Mouse (Mus musculus) hindbrain, embryonic 10.5 days (tissue): Measurements from ENCODE around the gene Smad3. TPM values are rescaled to one million over a fixed set of nuclear protein-coding genes. Genes with fewer than 3 reads are reported as not detected.

Source experiments
- DNase-seq: peaks from one replicate; pipeline ENCODE4 v3.0.0-alpha.2; 2017; ENCODE audit warnings: low spot score
- H3K27ac ChIP-seq: fragments of 300-500 bp; sonication (generic); 2 replicates; pipeline ENCODE4 v1.5.1; 2016; ENCODE audit warnings: mild to moderate bottlenecking, moderate library complexity
- H3K27me3 ChIP-seq: fragments of 300-500 bp; sonication (generic); 2 replicates; pipeline ENCODE4 v1.6.1; 2016; ENCODE audit warnings: mild to moderate bottlenecking; ENCODE audit not compliant: poor library complexity, insufficient read depth, severe bottlenecking
- H3K36me3 ChIP-seq: fragments of 300-500 bp; sonication (generic); 2 replicates; pipeline ENCODE4 v1.6.1; 2016; ENCODE audit warnings: mild to moderate bottlenecking, moderate library complexity
- H3K4me1 ChIP-seq: fragments of 300-500 bp; sonication (generic); replicated peaks from 2 replicates; pipeline ENCODE4 v1.6.1; 2016; ENCODE audit warnings: mild to moderate bottlenecking
- H3K4me3 ChIP-seq: fragments of 300-500 bp; sonication (generic); 2 replicates; pipeline ENCODE4 v1.5.1; 2016; ENCODE audit warnings: mild to moderate bottlenecking, moderate library complexity
- H3K9me3 ChIP-seq: fragments of 300-500 bp; sonication (generic); 2 replicates; pipeline ENCODE4 v1.6.1; 2016; ENCODE audit warnings: mild to moderate bottlenecking, moderate library complexity
- WGBS: fragments of 180-500 bp; shearing (Covaris S2); methylation state at CpG from one replicate; pipeline ENCODE4 v1.1.7; 2016; 5-methylcytosine and 5-hydroxymethylcytosine counted together
- polyA plus RNA-seq: library from polyadenylated mRNA; unstranded; fragments of >200 nt; fragmentation: Nextera tagmentation; extraction: Ambion mirVana; gene quantifications from 2 replicates; pipeline ENCODE4 v1.2.1, GENCODE M21; 2016

Gene Smad3
- polyA plus RNA-seq, 1 experiment from 2014 or later: 24.2 TPM

- 35% methylated on average over 9 of the region's 9 CpGs for WGBS
- DNase-seq: no peak
- no peak overlapping the region for H3K4me3 ChIP-seq
- peak overlapping the region; percentile 79 for H3K27ac ChIP-seq
- no peaks in the 10 kb centered on the region for H3K27me3 ChIP-seq
- H3K36me3 ChIP-seq: peaks cover 37% of the 10 kb centered on the region
- peaks cover 8% of the 10 kb centered on the region for H3K9me3 ChIP-seq
- peaks cover 46% of the 10 kb centered on the region for H3K4me1 ChIP-seq
These were observed 51.6 kb downstream of the Smad3 start for GRCm38 (mm10) chr9:63706152-63706733.

- Histone ChIP-seq H3K4me1 (peaks cover 54% of the 10 kb centered on the region), H3K4me3 (no peak overlapping the region), H3K27me3 (no peaks in the 10 kb centered on the region), H3K9me3 (peaks cover 8% of the 10 kb centered on the region), H3K27ac (no peak overlapping the region), H3K36me3 (peaks cover 26% of the 10 kb centered on the region)
- 81% methylated on average over 6 of the region's 6 CpGs for WGBS
- no peak for DNase-seq
These were observed 52.6 kb downstream of the Smad3 start for GRCm38 (mm10) chr9:63704979-63705751.

- H3K27me3 ChIP-seq: no peaks in the 10 kb centered on the region
- peaks cover 16% of the 10 kb centered on the region for H3K36me3 ChIP-seq
- no peak for DNase-seq
- no peak overlapping the region for H3K27ac ChIP-seq
- H3K4me1 ChIP-seq: peaks cover 63% of the 10 kb centered on the region
- 88% methylated on average over 5 of the region's 5 CpGs for WGBS
- H3K4me3 ChIP-seq: no peak overlapping the region
- H3K9me3 ChIP-seq: peaks cover under 1% of the 10 kb centered on the region; the same call in 1 of the 2 replicates
These were observed 53.7 kb downstream of the Smad3 start for GRCm38 (mm10) chr9:63704131-63704530.

GRCm38 (mm10) chr9:63703236-63703785 lies 54.5 kb downstream of the Smad3 start:
- Histone ChIP-seq H3K36me3 (peaks cover 8% of the 10 kb centered on the region; the same call in 1 of the 2 replicates), H3K9me3 (no peaks in the 10 kb centered on the region), H3K4me3 (no peak overlapping the region), H3K27ac (no peak overlapping the region), H3K27me3 (no peaks in the 10 kb centered on the region), H3K4me1 (peaks cover 71% of the 10 kb centered on the region)
- DNase-seq: no peak
- WGBS: 88% methylated on average over 7 of the region's 7 CpGs

GRCm38 (mm10) chr9:63702502-63703013 lies 55.2 kb downstream of the Smad3 start:
- Histone ChIP-seq H3K27me3 (no peaks in the 10 kb centered on the region), H3K27ac (peak overlapping the region; percentile 45; the same call in 1 of the 2 replicates), H3K4me3 (no peak overlapping the region), H3K4me1 (peaks cover 79% of the 10 kb centered on the region), H3K36me3 (0 out of 2 replicates have a peak, but pooled peaks cover 4% of the 10 kb centered on the region), H3K9me3 (no peaks in the 10 kb centered on the region)
- 60% methylated on average over 16 of the region's 16 CpGs for WGBS
- no peak for DNase-seq

GRCm38 (mm10) chr9:63701957-63702309 lies 55.9 kb downstream of the Smad3 start:
- Histone ChIP-seq H3K4me1 (peaks cover 81% of the 10 kb centered on the region), H3K4me3 (no peak overlapping the region), H3K9me3 (no peaks in the 10 kb centered on the region), H3K36me3 (0 out of 2 replicates have a peak, but pooled peaks cover 4% of the 10 kb centered on the region), H3K27me3 (no peaks in the 10 kb centered on the region), H3K27ac (0 out of 2 replicates have a peak overlapping the region, but pooled peaks have one; percentile 13)
- DNase-seq: no peak
- WGBS: 77% methylated on average over 4 of the region's 4 CpGs

GRCm38 (mm10) chr9:63701258-63701956 lies 56.4 kb downstream of the Smad3 start:
- Histone ChIP-seq H3K27me3 (no peaks in the 10 kb centered on the region), H3K27ac (0 out of 2 replicates have a peak overlapping the region, but pooled peaks have one; percentile 13), H3K4me1 (peaks cover 81% of the 10 kb centered on the region), H3K9me3 (no peaks in the 10 kb centered on the region), H3K36me3 (0 out of 2 replicates have a peak, but pooled peaks cover 4% of the 10 kb centered on the region), H3K4me3 (no peak overlapping the region)
- WGBS: 63% methylated on average over 10 of the region's 10 CpGs
- DNase-seq: no peak

GRCm38 (mm10) chr9:63699145-63699544 lies 58.6 kb downstream of the Smad3 start:
- 69% methylated on average over 4 of the region's 4 CpGs for WGBS
- H3K27ac ChIP-seq: 0 out of 2 replicates have a peak overlapping the region, but pooled peaks have one; percentile 35
- no peaks in the 10 kb centered on the region for H3K27me3 ChIP-seq

GRCm38 (mm10) chr9:63698320-63699045 lies 59.3 kb downstream of the Smad3 start:
- Histone ChIP-seq H3K4me3 (no peak overlapping the region), H3K27me3 (no peaks in the 10 kb centered on the region), H3K9me3 (no peaks in the 10 kb centered on the region), H3K36me3 (0 out of 2 replicates have a peak, but pooled peaks cover 4% of the 10 kb centered on the region), H3K4me1 (peaks cover 78% of the 10 kb centered on the region), H3K27ac (peak overlapping the region; percentile 79)
- 57% methylated on average over 7 of the region's 7 CpGs for WGBS
- DNase-seq: no peak

More at GRCm38 (mm10) chr9:63699145-63699544, 58.6 kb downstream of the Smad3 start:
- Histone ChIP-seq H3K4me1 (peaks cover 79% of the 10 kb centered on the region), H3K9me3 (no peaks in the 10 kb centered on the region), H3K36me3 (0 out of 2 replicates have a peak, but pooled peaks cover 4% of the 10 kb centered on the region), H3K4me3 (no peak overlapping the region)
- DNase-seq: no peak

- no peaks in the 10 kb centered on the region for H3K9me3 ChIP-seq
- H3K4me1 ChIP-seq: peaks cover 69% of the 10 kb centered on the region
- H3K36me3 ChIP-seq: peaks cover 3% of the 10 kb centered on the region; the same call in 1 of the 2 replicates
- H3K27ac ChIP-seq: peak overlapping the region; percentile 79
- no peak for DNase-seq
- H3K4me3 ChIP-seq: no peak overlapping the region
- H3K27me3 ChIP-seq: no peaks in the 10 kb centered on the region
- 40% methylated on average over 5 of the region's 5 CpGs for WGBS
These were observed 60.2 kb downstream of the Smad3 start for GRCm38 (mm10) chr9:63697606-63698005.

- peak; percentile 66 for DNase-seq
- 30% methylated on average over 10 of the region's 10 CpGs for WGBS
These were observed 61.2 kb downstream of the Smad3 start for GRCm38 (mm10) chr9:63696463-63697105.

More at GRCm38 (mm10) chr9:63696463-63697105, 61.2 kb downstream of the Smad3 start:
- Histone ChIP-seq H3K4me1 (peaks cover 59% of the 10 kb centered on the region), H3K27ac (peak overlapping the region; percentile 79), H3K27me3 (no peaks in the 10 kb centered on the region), H3K36me3 (peaks cover 10% of the 10 kb centered on the region), H3K4me3 (peak overlapping the region; percentile 1; the same call in 1 of the 2 replicates), H3K9me3 (no peaks in the 10 kb centered on the region)
